Mouse (Mus musculus) adrenal gland (tissue): ENCODE results near the gene Gm21748.
"Not testable (repeated sequence)": the region's sequence is repeated elsewhere in the genome, so short reads cannot be mapped to it uniquely, and the experiment has no call there.

Experiments
- intact Hi-C: fragments of 180-260 bp; cut with DNase I; formaldehyde crosslinking; loops from one replicate; pipeline ENCODE4 v1.15.1; 2025
- long read RNA-seq, 2 experiments: library from polyadenylated mRNA; unstranded; transcript quantifications; one replicate each; pipeline ENCODE4 v2.0.0; 2020; ENCODE audit warnings: borderline replicate concordance in 1 of 2; ENCODE audit not compliant: insufficient replicate concordance in 1 of 2

Gm21748 gene
- long read RNA-seq, experiment 1: 0 reads
- long read RNA-seq, experiment 2: 0 reads

DNA sequence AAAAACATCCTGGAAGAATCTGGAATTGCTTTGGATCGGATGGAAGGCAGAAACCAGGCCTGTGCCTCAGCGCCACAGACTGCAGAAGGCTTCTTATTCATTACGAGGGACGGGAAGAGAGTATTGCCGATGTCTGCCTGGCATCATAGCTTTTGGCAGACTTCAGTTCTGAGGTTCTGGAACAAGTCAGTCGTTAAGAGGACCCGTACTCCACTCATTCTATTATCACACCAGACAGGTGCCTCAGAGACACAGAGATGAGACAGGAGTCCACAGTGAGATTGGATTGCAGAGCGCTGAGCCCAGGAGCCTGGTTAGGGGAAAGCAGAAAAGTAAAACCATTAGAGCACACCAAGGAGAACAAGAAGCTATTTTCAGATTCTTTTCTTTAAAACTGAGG lies at the start of gene Gm21748:
TSS of gene Gm21748 (minus strand) at position 101 of the 400 bp plus-strand sequence.
- intact Hi-C loops: not testable (repeated sequence)
